Mouse (Mus musculus) neural tube, embryonic 14.5 days (tissue): Measurements from ENCODE around the gene Nprl3. TPM values are rescaled to one million over a fixed set of nuclear protein-coding genes. Genes with fewer than 3 reads are reported as not detected.

Experiments
- ATAC-seq: fragments of 200-750 bp; cut with Nextera tagmentation; 2 replicates; pipeline ENCODE4 v1.8.0; 2017; ENCODE audit warnings: low read depth, mild to moderate bottlenecking, moderate TSS enrichment, moderate library complexity
- H3K27ac ChIP-seq: fragments of 300-500 bp; sonication (generic); 2 replicates; pipeline ENCODE4 v1.5.1; 2014; ENCODE audit warnings: low read depth, mild to moderate bottlenecking, control low read depth, low read length, moderate library complexity, mixed read lengths
- H3K27me3 ChIP-seq: fragments of 300-500 bp; sonication (generic); 2 replicates; pipeline ENCODE4 v1.6.1; 2014; ENCODE audit warnings: low read length; ENCODE audit not compliant: control insufficient read depth, insufficient read depth
- H3K36me3 ChIP-seq: fragments of 300-500 bp; sonication (generic); 2 replicates; pipeline ENCODE4 v1.6.1; 2014; ENCODE audit warnings: low read length, mixed read lengths; ENCODE audit not compliant: control insufficient read depth, insufficient read depth
- H3K4me1 ChIP-seq: fragments of 300-500 bp; sonication (generic); 2 replicates; pipeline ENCODE4 v1.6.1; 2014; ENCODE audit warnings: low read length; ENCODE audit not compliant: control insufficient read depth, insufficient read depth
- H3K4me2 ChIP-seq: fragments of 300-500 bp; sonication (generic); 2 replicates; pipeline ENCODE4 v1.6.1; 2014; ENCODE audit warnings: mild to moderate bottlenecking, low read depth, low read length, control low read depth
- H3K4me3 ChIP-seq: fragments of 300-500 bp; sonication (generic); 2 replicates; pipeline ENCODE4 v1.5.1; 2014; ENCODE audit warnings: low read depth, low read length, control low read depth, mixed read lengths
- H3K9ac ChIP-seq: fragments of 300-500 bp; sonication (generic); replicated peaks from 2 replicates; pipeline ENCODE4 v1.6.1; 2014; ENCODE audit warnings: low read depth, mild to moderate bottlenecking, control low read depth, low read length, mixed read lengths
- H3K9me3 ChIP-seq: fragments of 300-500 bp; sonication (generic); 2 replicates; pipeline ENCODE4 v1.6.1; 2016; ENCODE audit warnings: low read length; ENCODE audit not compliant: control insufficient read depth
- WGBS: fragments of 180-500 bp; shearing (Covaris S2); extraction: QIAGEN DNeasy Blood & Tissue Kit; methylation state at CpG from one replicate; pipeline ENCODE4 v1.1.7; 2014; 5-methylcytosine and 5-hydroxymethylcytosine counted together
- polyA plus RNA-seq: library from polyadenylated mRNA; unstranded; fragments of >200 nt; fragmentation: Nextera tagmentation; extraction: Ambion mirVana; gene quantifications from 2 replicates; pipeline ENCODE4 v1.2.1, GENCODE M21; 2014

Nprl3 gene
- polyA plus RNA-seq, 1 experiment from 2014 or later: 32.7 TPM

DNA sequence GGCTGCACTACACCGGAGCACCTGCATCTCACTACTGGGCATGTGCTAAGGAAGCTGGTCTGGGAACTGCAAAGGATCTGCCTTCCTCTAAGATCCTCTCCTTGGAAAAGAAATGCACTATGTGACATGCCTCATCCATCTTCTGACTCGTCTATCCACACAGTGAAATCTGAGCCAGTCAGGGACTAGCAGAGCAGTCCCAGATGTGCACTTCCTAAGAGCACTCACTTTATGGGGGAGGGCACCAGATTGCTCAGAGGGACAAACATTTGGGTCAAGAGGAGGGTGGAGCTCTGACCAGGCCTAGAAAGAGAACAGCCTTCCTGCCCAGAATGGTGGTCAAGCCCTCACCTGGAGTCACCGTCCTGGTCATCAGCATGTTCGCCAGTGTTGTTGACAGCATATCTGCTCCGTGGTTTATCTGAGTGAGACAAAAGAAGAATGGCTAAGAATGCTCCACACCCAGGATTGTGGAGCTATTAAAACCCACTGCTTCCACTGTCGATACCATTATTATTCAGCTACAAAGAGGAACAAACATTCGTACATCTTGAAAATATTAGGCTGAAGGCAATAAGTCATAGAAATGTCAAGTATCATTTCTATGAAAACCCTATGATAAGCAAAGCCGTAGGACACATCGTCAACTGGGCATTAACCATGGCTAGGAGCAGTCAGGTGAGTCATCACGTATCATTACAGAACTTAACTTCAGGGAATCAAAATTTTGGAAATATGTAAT is 4.7 kb downstream of the Nprl3 start:
- no peaks in the 10 kb centered on the region for H3K27me3 ChIP-seq
- no peak overlapping the region for H3K4me2 ChIP-seq
- H3K9me3 ChIP-seq: no peaks in the 10 kb centered on the region
- no peak overlapping the region for H3K9ac ChIP-seq
- 83% methylated on average over 10 of the region's 10 CpGs for WGBS
- H3K36me3 ChIP-seq: no peaks in the 10 kb centered on the region
- H3K4me3 ChIP-seq: no peak overlapping the region
- peaks cover 7% of the 10 kb centered on the region; the same call in 1 of the 2 replicates for H3K4me1 ChIP-seq
- no peak overlapping the region for H3K27ac ChIP-seq
- no peak for ATAC-seq

DNA sequence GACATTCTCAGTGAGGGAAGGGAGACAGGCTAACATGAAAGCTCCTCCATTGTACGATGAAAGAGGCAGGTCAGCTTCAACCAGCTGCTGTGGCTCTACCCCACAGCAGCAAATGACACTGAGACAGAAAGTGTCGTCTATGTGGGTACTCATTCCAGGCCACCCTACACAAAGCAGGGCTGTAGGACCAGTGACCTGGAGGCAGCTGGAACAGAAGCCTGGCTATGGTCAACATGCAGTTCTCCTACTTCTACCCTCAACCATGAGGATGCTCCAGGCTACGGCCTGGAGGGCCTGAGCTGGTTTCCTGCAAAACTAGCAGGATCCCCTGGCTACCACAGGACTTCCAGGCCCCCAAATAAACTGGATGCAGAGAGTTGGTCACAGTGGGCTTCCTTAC is 10.9 kb downstream of the Nprl3 start:
- H3K36me3 ChIP-seq: peaks cover 22% of the 10 kb centered on the region
- H3K9me3 ChIP-seq: no peaks in the 10 kb centered on the region
- no peak overlapping the region for H3K27ac ChIP-seq
- H3K4me3 ChIP-seq: no peak overlapping the region
- no peak overlapping the region for H3K4me2 ChIP-seq
- no peaks in the 10 kb centered on the region for H3K27me3 ChIP-seq
- no peak overlapping the region for H3K9ac ChIP-seq
- 97% methylated on average over 3 of the region's 3 CpGs for WGBS
- H3K4me1 ChIP-seq: no peaks in the 10 kb centered on the region
- ATAC-seq: no peak

DNA sequence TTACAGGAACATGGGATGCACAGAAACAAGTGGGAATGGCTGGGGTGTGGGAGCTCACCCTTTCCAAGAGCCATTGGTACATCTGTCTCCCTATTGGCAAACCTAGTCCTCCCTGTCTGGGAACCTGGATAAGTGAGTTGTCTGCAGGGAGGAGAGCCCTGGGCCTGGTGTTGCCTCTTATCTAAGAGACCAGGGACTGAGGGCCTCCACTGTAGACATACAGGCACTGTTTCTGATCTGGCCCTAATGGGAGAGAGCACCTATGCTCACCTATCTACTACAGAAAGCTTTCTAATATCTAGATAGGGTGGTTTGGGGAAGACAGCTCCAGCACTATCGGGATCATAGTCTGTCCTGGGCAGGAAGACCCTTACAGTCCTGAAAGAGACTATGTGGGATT is 11.4 kb downstream of the Nprl3 start:
- WGBS: 100% methylated on average over 1 of the region's 1 CpGs
- H3K4me1 ChIP-seq: no peaks in the 10 kb centered on the region
- no peaks in the 10 kb centered on the region for H3K9me3 ChIP-seq
- H3K9ac ChIP-seq: no peak overlapping the region
- H3K4me3 ChIP-seq: no peak overlapping the region
- no peaks in the 10 kb centered on the region for H3K27me3 ChIP-seq
- ATAC-seq: no peak
- H3K36me3 ChIP-seq: peaks cover 22% of the 10 kb centered on the region
- H3K27ac ChIP-seq: no peak overlapping the region
- no peak overlapping the region for H3K4me2 ChIP-seq

DNA sequence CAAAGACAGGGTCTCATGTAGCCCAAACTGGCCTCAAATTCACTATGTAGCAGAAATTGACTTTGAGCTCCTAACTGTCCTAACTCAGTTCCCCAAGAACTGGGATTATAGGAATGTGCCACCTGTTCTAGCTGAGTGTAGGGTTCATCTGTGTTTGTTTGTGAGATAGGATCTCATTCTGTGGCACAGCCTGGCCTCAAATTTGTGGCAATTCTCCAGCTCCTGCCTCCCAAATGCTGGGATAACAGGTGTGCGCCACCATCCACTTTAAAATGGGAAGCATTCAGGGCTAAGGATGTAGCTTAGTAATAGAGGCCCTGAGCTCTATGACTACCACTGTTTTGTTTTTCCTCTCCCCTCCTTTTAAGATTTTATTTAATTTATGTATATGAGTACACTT is 14.4 kb downstream of the Nprl3 start:
- no peaks in the 10 kb centered on the region for H3K27me3 ChIP-seq
- no peak overlapping the region for H3K9ac ChIP-seq
- 88% methylated on average over 1 of the region's 1 CpGs for WGBS
- H3K27ac ChIP-seq: no peak overlapping the region
- H3K36me3 ChIP-seq: peaks cover 31% of the 10 kb centered on the region
- H3K9me3 ChIP-seq: no peaks in the 10 kb centered on the region
- no peak overlapping the region for H3K4me2 ChIP-seq
- no peak for ATAC-seq
- no peak overlapping the region for H3K4me3 ChIP-seq
- H3K4me1 ChIP-seq: no peaks in the 10 kb centered on the region

DNA sequence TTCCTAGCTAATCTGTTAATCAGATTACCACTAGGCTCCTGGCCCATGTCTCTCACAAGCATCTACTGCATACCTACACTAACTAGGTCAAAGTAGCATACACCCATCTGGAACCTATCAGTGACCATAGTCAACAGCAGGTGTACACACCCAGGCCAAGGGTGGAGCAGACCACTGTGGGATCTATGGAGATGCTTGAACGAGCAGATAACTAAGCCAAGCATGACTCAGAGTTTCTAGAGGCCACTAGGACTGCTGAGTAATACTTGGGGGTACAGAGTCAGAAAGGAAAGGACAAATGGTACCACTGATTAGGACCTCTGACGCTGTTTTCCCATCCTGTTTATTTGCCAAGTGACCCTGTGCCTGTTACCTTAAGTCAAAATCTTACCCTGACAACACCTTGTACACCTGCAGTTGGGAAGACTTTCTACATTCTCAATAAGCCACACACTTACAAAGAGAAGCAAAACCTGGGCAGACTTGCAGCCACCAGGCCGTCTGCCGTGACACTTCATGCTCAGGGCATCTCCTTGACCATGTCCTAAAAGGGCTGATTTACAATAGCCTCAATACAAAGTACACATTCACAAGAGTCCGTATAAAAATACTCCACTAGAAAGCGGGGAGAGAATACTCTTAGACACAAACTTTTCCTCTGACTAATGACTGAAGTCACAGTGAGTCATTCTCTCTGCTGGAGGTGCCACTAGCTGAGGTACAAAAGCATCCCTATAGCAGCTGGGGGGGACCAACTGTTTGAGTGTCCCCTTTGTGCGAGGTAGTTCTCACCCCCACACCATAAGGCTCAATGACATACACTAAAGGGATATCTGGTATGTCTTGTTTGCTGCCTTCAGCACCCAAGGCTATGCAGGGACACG is 16.4 kb downstream of the Nprl3 start:
- WGBS: 84% methylated on average over 8 of the region's 8 CpGs
- Histone ChIP-seq H3K4me2 (no peak overlapping the region), H3K4me3 (no peak overlapping the region), H3K36me3 (peaks cover 39% of the 10 kb centered on the region), H3K27me3 (no peaks in the 10 kb centered on the region), H3K9me3 (no peaks in the 10 kb centered on the region), H3K9ac (no peak overlapping the region), H3K27ac (no peak overlapping the region), H3K4me1 (no peaks in the 10 kb centered on the region)
- no peak for ATAC-seq

DNA sequence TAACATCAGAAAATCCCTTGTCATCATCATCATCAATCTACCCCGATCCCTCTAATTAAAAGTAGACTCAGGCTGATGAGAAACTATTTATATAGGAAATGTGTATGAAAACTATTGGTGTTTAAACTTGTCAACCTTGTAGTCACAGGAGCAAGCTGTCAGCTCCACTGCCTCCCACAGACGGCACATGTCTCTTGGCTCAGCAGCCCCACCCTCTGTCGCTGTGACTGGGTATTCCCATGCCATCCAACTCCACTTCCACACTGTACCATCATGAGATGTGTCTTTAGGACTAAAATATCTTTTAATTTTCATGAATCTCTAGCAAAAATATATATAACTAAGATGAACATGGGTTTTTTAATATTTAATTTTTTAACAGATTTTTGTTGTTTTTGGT is 19.2 kb downstream of the Nprl3 start:
- Histone ChIP-seq H3K4me2 (no peak overlapping the region), H3K9me3 (no peaks in the 10 kb centered on the region), H3K36me3 (peaks cover 35% of the 10 kb centered on the region), H3K4me3 (no peak overlapping the region), H3K9ac (no peak overlapping the region), H3K27ac (no peak overlapping the region), H3K27me3 (no peaks in the 10 kb centered on the region), H3K4me1 (no peaks in the 10 kb centered on the region)
- no peak for ATAC-seq
- WGBS: 95% methylated on average over 3 of the region's 3 CpGs

DNA sequence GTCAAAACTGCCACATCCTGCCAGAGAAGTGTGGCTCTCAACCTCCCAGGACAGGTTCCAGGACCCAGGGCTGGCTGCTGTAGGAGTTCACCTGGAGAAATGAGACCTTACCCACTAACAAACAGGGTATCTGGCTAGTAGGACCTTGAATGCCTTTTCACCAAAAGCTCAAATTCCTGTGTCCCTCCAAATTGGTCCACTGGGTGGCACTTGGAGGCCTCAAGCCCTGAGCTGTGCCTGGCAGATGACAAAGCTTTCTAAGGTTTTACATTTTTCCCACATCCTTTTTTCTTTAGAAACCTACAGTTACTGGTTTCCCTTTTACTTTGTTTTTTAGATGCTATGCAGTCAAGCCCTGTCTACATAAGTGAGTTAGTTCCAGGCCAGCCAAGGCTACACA is 20.4 kb downstream of the Nprl3 start:
- H3K36me3 ChIP-seq: peaks cover 22% of the 10 kb centered on the region
- no peak overlapping the region for H3K27ac ChIP-seq
- no peak overlapping the region for H3K4me3 ChIP-seq
- ATAC-seq: no peak
- no peaks in the 10 kb centered on the region for H3K4me1 ChIP-seq
- H3K9me3 ChIP-seq: no peaks in the 10 kb centered on the region
- no peaks in the 10 kb centered on the region for H3K27me3 ChIP-seq
- no peak overlapping the region for H3K9ac ChIP-seq
- no peak overlapping the region for H3K4me2 ChIP-seq

DNA sequence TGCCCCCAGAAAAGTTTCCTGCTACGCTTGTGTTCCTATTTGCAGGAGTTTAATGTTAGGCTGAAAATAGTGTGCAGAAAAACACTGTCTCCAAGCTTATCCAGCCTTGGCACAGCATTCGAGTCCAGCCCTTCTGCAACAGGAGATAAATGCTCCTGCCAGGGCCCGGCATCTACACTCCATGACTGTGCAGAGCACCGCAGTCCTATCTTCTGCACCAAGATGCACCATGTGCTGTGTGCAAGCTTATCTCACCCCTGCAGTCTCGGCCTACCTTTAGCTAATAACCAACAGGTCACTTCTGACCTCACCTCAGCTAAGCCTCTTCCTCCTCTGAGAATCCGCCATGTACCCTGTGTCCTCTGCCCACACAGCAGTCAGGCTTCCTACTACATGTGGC is 21.9 kb downstream of the Nprl3 start:
- H3K27ac ChIP-seq: no peak overlapping the region
- H3K4me1 ChIP-seq: no peaks in the 10 kb centered on the region
- no peak overlapping the region for H3K4me3 ChIP-seq
- no peaks in the 10 kb centered on the region for H3K27me3 ChIP-seq
- no peak for ATAC-seq
- peaks cover 17% of the 10 kb centered on the region for H3K36me3 ChIP-seq
- no peaks in the 10 kb centered on the region for H3K9me3 ChIP-seq
- H3K4me2 ChIP-seq: no peak overlapping the region
- 89% methylated on average over 6 of the region's 6 CpGs for WGBS
- no peak overlapping the region for H3K9ac ChIP-seq

DNA sequence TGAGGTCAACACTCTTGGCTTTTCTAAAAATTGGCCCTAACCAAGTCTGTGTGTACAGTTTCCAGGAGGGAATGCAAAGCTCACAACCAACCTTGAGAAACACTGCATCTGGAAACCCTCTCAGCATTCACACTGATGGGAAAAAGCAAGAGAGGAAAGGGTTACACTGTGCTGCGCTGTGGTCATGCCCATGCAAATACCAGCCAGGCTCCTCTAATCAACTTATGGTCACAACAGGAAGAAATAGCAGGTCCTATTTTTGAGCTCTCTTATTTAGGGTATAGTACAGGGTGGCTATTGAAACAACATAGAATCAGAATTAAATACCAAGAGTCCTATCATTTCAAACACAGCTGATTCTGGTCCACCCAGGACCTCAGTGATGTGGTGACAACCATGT is 22.9 kb downstream of the Nprl3 start:
- no peak overlapping the region for H3K27ac ChIP-seq
- no peak for ATAC-seq
- H3K4me1 ChIP-seq: no peaks in the 10 kb centered on the region
- H3K9ac ChIP-seq: no peak overlapping the region
- H3K4me3 ChIP-seq: no peak overlapping the region
- no peak overlapping the region for H3K4me2 ChIP-seq
- H3K9me3 ChIP-seq: no peaks in the 10 kb centered on the region
- no peaks in the 10 kb centered on the region for H3K27me3 ChIP-seq
- 89% methylated on average over 1 of the region's 1 CpGs for WGBS
- peaks cover 11% of the 10 kb centered on the region for H3K36me3 ChIP-seq
